Comparison of ENCODE assay signal across 39 mouse cellular contexts in the genomic region with DNA sequence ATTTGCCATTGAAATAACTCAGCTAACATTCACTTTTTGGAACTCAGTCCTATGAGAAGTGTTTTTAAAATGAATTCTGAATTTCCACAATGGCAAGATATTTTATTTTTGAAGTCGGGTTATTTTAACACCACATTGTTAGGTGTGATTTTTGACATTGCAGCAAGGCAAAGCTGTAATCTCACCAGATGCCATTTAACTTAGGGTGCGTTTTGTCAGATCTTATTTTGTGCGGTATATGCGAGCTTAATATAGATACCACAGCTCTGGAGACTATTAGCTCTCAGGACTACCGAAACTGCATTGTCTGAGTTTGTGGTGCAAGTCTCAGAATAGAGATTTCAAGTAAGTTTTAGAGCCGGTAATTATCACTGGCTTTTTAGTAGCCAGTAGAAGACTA. TPM values are rescaled to one million over a fixed set of nuclear protein-coding genes. Genes with fewer than 3 reads are reported as not detected.
"Had no signal": no experiment of that assay in that cellular context is flagged by ENCODE, and none has a peak within 500 bp of the region (broad histone marks: within the 10 kb centered on the region; RNA-seq: fewer than 3 reads in every experiment).

No protein-coding gene starts in this region.

- H3K4me3 ChIP-seq: heart, embryonic 10.5 days; heart, embryonic 12.5 days; heart, embryonic 13.5 days; heart, embryonic 15.5 days; hindbrain, embryonic 10.5 days; hindbrain, embryonic 12.5 days; hindbrain, embryonic 13.5 days; hindbrain, embryonic 15.5 days; intestine, embryonic 15.5 days; kidney, embryonic 15.5 days; layer of hippocampus, adult 2 months had no signal

- DNase-seq: heart, postnatal 10 days; heart, postnatal 14 days; heart, postnatal 36 days; heart, postnatal 4 days; kidney, adult 11 months; kidney, adult 18-20 months; kidney, adult 2 months; kidney, adult 8-10 months; kidney, adult 9 months; kidney, postnatal 10 days; kidney, postnatal 14 days; kidney, postnatal 25 days; kidney, postnatal 36 days; kidney, postnatal 4 days; layer of hippocampus, adult 9-11 months; layer of hippocampus, postnatal 36 days had no signal

- ATAC-seq: hindbrain, embryonic 16.5 days; hindbrain, postnatal 0 days; inflammation-experienced regulatory T-cells, adult 6 months; intestine, embryonic 15.5 days; intestine, embryonic 16.5 days; intestine, postnatal 0 days had no signal

- H3K27ac ChIP-seq: heart, embryonic 10.5 days; heart, embryonic 13.5 days; heart, embryonic 15.5 days; hindbrain, embryonic 10.5 days; hindbrain, embryonic 12.5 days; hindbrain, embryonic 13.5 days; hindbrain, embryonic 14.5 days; hindbrain, embryonic 15.5 days; hindbrain, postnatal 0 days; intestine, embryonic 15.5 days; kidney, embryonic 15.5 days; kidney, postnatal 0 days; layer of hippocampus, adult 2 months had no signal

RNA-seq across cellular contexts. Expression of a gene that starts 32.3 kb away (rescaled TPM):
- total RNA-seq: heart, postnatal 10 days; heart, postnatal 14 days; heart, postnatal 25 days; heart, postnatal 36 days; heart, postnatal 4 days; hematopoietic stem cell, adult 5-6 weeks; layer of hippocampus, adult 8-10 months; layer of hippocampus, postnatal 14 days; layer of hippocampus, postnatal 25 days had no signal
